Mouse (Mus musculus) C2C12 (cell line): ENCODE measurements around the gene Otx2. TPM values are rescaled to one million over a fixed set of nuclear protein-coding genes. Genes with fewer than 3 reads are reported as not detected.

ENCODE experiments used
- H3K27me3 ChIP-seq: one replicate; pipeline ENCODE4 v1.6.1; 2011; ENCODE audit not compliant: control insufficient read depth, insufficient read depth, insufficient read length
- H3K36me3 ChIP-seq: one replicate; pipeline ENCODE4 v1.6.1; 2011; ENCODE audit not compliant: control insufficient read depth, insufficient read depth
- H3K4me3 ChIP-seq: one replicate; pipeline ENCODE4 v1.5.1; 2011; ENCODE audit warnings: mild to moderate bottlenecking, control low read depth; ENCODE audit not compliant: poor library complexity, insufficient read depth, severe bottlenecking
- H3K79me2 ChIP-seq: one replicate; pipeline ENCODE4 v1.6.1; 2011; ENCODE audit not compliant: control insufficient read depth, insufficient read depth
- H3K79me3 ChIP-seq: one replicate; pipeline ENCODE4 v1.6.1; 2011; ENCODE audit warnings: low read depth, control low read depth
- H3ac ChIP-seq: one replicate; pipeline ENCODE3; 2011; ENCODE audit warnings: low read depth; ENCODE audit not compliant: control insufficient read depth, insufficient read length
- CEBPB ChIP-seq: IDR thresholded peaks from one replicate; pipeline ENCODE4 v1.6.1; 2011; ENCODE audit warnings: low read depth, mild to moderate bottlenecking, control low read depth, moderate library complexity
- CTCF ChIP-seq: IDR thresholded peaks from one replicate; pipeline ENCODE4 v1.5.1; 2011; ENCODE audit not compliant: control insufficient read depth, insufficient read depth, insufficient read length
- FOSL1 ChIP-seq: IDR thresholded peaks from one replicate; pipeline ENCODE4 v1.8.0; 2011; ENCODE audit warnings: mild to moderate bottlenecking, low read length; ENCODE audit not compliant: poor library complexity, insufficient read depth, severe bottlenecking
- MAX ChIP-seq: IDR thresholded peaks from one replicate; pipeline ENCODE4 v1.6.1; 2011; ENCODE audit warnings: mild to moderate bottlenecking, control low read depth
- MYOD1 ChIP-seq: IDR thresholded peaks from one replicate; pipeline ENCODE4 v1.6.1; 2011; ENCODE audit warnings: low read depth; ENCODE audit not compliant: control insufficient read depth, insufficient read length
- MYOG ChIP-seq: IDR thresholded peaks from one replicate; pipeline ENCODE4 v1.6.1; 2011; ENCODE audit not compliant: control insufficient read depth, insufficient read length; ENCODE audit errors: extremely low read depth
- USF1 ChIP-seq: IDR thresholded peaks from one replicate; pipeline ENCODE4 v1.6.1; 2011; ENCODE audit warnings: low read depth, mild to moderate bottlenecking, control low read depth, moderate library complexity
- polyA plus RNA-seq: library from polyadenylated mRNA; unstranded; fragments of >200 nt; fragmentation: generic; extraction: Trizol; gene quantifications from one replicate; pipeline ENCODE4 v1.2.1, GENCODE M21; 2012; ENCODE audit warnings: missing spikeins

The Otx2 gene
- polyA plus RNA-seq, 1 experiment: not detected

GRCm38 (mm10) chr14:48670761-48671479 is 2.7 kb downstream of the Otx2 start:
- Histone ChIP-seq H3ac (no peak overlapping the region), H3K36me3 (no peaks in the 10 kb centered on the region), H3K27me3 (peaks cover 45% of the 10 kb centered on the region), H3K79me3 (no peaks in the 10 kb centered on the region), H3K4me3 (no peak overlapping the region), H3K79me2 (no peaks in the 10 kb centered on the region)
- TF ChIP-seq MYOG: no peak

GRCm38 (mm10) chr14:48670258-48670630 is 3.4 kb downstream of the Otx2 start:
- Histone ChIP-seq H3K27me3 (peaks cover 50% of the 10 kb centered on the region), H3K79me3 (no peaks in the 10 kb centered on the region), H3K79me2 (no peaks in the 10 kb centered on the region), H3K4me3 (no peak overlapping the region), H3K36me3 (no peaks in the 10 kb centered on the region), H3ac (no peak overlapping the region)
- TF ChIP-seq FOSL1 (no peak), MYOG (no peak), CEBPB (no peak), USF1 (no peak), CTCF (no peak), MAX (no peak), MYOD1 (no peak)

GRCm38 (mm10) chr14:48669541-48670257 is 3.9 kb downstream of the Otx2 start:
- TF ChIP-seq MYOG (no peak), CEBPB (no peak), CTCF (no peak), FOSL1 (no peak)
- Histone ChIP-seq H3K79me3 (no peaks in the 10 kb centered on the region), H3ac (no peak overlapping the region), H3K4me3 (no peak overlapping the region), H3K79me2 (no peaks in the 10 kb centered on the region), H3K36me3 (no peaks in the 10 kb centered on the region), H3K27me3 (peaks cover 56% of the 10 kb centered on the region)

DNA sequence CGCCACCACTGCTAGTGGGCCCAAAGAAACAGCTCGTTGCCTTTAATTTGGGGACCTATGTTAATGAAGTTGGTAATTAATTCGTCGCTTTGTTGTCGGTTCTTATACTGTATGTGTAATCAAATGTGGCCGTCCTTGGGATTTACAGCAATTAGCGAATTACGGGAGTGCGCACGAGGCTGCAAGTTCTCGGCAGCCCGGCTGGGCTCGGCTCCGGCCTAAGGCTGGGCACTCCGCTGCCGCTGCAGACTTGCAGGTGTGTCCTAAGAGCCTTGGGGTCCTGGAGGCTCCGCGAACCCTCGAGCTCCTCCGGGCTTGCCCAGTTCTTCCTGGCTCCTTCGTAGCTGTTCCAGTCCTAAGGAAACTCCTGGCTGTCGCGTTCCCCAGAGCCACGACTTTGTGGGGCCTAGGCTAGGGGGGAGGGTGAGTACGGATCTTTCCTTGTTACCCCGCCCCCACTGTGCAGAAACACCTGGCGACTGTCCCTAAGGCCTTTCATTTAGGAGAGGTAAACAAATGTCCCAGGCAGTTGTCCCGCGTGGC is 4.8 kb downstream of the Otx2 start:
- Histone ChIP-seq H3K27me3 (peaks cover 51% of the 10 kb centered on the region), H3K4me3 (no peak overlapping the region), H3K79me2 (no peaks in the 10 kb centered on the region), H3ac (no peak overlapping the region), H3K79me3 (no peaks in the 10 kb centered on the region), H3K36me3 (no peaks in the 10 kb centered on the region)
- no peak for TF ChIP-seq CEBPB
- no peak for TF ChIP-seq FOSL1
- TF ChIP-seq USF1: no peak
- TF ChIP-seq MAX: no peak
- TF ChIP-seq MYOD1: no peak
- no peak for TF ChIP-seq CTCF
- TF ChIP-seq MYOG: no peak

DNA sequence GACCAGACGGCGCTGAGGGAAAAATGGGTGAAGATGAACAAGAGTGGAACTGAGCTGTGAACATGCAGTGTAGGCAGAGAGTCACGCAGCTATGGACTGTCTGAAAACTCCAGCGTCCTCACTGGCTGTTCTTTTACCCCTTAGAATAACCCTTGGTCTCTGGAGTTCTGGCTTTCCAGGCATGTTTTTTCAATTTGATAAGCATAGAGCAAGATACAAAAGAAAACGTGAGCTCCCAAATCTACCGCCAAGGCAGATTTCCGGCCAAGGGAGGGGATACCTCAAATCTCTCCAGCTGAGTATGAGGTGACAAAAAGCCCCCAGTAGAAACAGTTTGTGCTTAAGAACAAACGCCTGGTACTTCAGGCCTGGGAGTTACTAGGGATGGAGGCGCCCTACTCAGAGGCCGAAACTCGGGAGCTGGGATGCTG is 5.6 kb downstream of the Otx2 start:
- TF ChIP-seq MYOD1 (no peak), CTCF (no peak), MYOG (no peak), FOSL1 (no peak), MAX (no peak), USF1 (no peak), CEBPB (no peak)
- Histone ChIP-seq H3ac (no peak overlapping the region), H3K36me3 (no peaks in the 10 kb centered on the region), H3K79me3 (no peaks in the 10 kb centered on the region), H3K27me3 (peaks cover 45% of the 10 kb centered on the region), H3K79me2 (no peaks in the 10 kb centered on the region), H3K4me3 (no peak overlapping the region)

DNA sequence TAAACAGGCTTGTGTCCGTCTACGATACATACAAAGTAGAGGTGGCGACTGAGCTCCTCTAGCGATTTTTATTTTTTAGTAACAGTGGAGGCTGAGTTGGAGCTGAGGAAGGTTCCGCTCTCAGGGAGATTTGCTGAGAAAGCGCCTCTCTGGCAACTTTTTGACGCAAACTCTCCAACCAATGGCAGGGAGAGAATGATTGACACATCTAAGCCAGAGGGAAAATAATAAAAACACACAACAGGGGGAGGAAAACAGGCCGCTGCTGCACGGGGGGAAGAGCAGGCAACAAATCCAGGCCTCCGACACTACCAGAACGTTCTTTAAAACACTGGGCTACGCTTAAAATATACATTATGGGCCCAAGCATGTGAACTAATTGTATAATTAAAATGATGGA is 6.2 kb downstream of the Otx2 start:
- H3K36me3 ChIP-seq: no peaks in the 10 kb centered on the region
- no peak overlapping the region for H3K4me3 ChIP-seq
- H3K27me3 ChIP-seq: peaks cover 42% of the 10 kb centered on the region
- no peak for TF ChIP-seq MYOD1
- no peak for TF ChIP-seq FOSL1
- TF ChIP-seq CEBPB: no peak
- TF ChIP-seq CTCF: no peak
- no peak for TF ChIP-seq USF1
- no peak for TF ChIP-seq MAX
- TF ChIP-seq MYOG: no peak
- H3ac ChIP-seq: no peak overlapping the region
- no peaks in the 10 kb centered on the region for H3K79me3 ChIP-seq
- no peaks in the 10 kb centered on the region for H3K79me2 ChIP-seq
